Mouse (Mus musculus): ENCODE data around the gene Bcl6b. TPM values are rescaled to one million over a fixed set of nuclear protein-coding genes. Genes with fewer than 3 reads are reported as not detected.

The Bcl6b gene
- polyA plus RNA-seq, 1 experiment from 2014 or later: 4.4 TPM

GRCm38 (mm10) chr11:70259035-70259434 is 29.4 kb upstream of the Bcl6b start:
- no peak overlapping the region for H3K4me3 ChIP-seq (ENCODE audit: low read depth, low read length)
- WGBS: 79% methylated on average over 4 of the region's 4 CpGs
- no peak for ATAC-seq
- H3K27ac ChIP-seq (ENCODE audit: low read depth, low read length): no peak overlapping the region
- no peaks in the 10 kb centered on the region for H3K36me3 ChIP-seq (ENCODE audit: control insufficient read depth, insufficient read depth)
- TF ChIP-seq CTCF (IDR thresholded peaks at IDR 0.05; ENCODE audit: low read depth): no peak
- no peak overlapping the region for H3K9ac ChIP-seq (ENCODE audit: low read depth, low read length)
- H3K9me3 ChIP-seq (ENCODE audit: control insufficient read depth): no peaks in the 10 kb centered on the region
- no peaks in the 10 kb centered on the region for H3K4me1 ChIP-seq (replicated peaks; ENCODE audit: control insufficient read depth, insufficient read depth, low read length)
- H3K27me3 ChIP-seq (replicated peaks; ENCODE audit: control insufficient read depth, insufficient read depth, low read length): peaks cover 19% of the 10 kb centered on the region
- H3K4me2 ChIP-seq (replicated peaks; ENCODE audit: low read depth): no peak overlapping the region

DNA sequence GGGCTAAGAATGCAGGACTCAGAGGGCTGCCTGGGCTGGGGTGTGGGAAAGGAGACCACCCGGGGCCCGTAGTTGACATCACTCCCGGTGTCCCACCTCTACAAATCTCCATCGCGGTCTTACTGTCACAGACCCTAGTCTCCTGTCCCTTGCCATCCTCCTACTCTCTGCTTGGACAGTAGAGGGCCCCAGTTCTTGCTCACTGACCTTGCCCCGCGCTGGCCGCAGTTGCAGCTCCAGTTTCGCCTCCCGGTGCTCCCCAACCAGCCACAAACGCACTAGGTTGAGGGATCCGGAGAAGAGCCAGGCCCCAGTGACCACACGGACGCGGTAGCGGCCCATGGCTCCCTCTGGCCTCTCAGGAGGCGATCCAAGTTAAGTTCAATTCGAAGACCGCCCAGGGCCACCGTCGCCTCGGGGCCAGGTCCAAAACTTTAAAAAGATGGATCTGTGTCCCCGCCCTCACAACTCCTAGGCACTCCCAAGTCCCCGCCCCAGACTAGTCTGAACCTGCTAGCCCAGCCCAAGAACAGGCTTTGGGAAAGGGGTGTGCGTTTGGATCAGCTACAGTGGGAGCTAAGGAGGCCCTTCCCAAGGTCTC is 25.4 kb upstream of the Bcl6b start, which contains the start of gene Alox12:
Gene Alox12, minus strand, starts transcription at position 423 of the 601 bp plus-strand sequence.
- peaks cover 32% of the 10 kb centered on the region for H3K27me3 ChIP-seq (replicated peaks; ENCODE audit: control insufficient read depth, insufficient read depth, low read length)
- H3K9ac ChIP-seq (ENCODE audit: low read depth, low read length): no peak within 1 kb of the TSS
- H3K4me3 ChIP-seq (ENCODE audit: low read depth, low read length): peak within 1 kb of the TSS; percentile 27
- no peaks in the 10 kb centered on the region for H3K9me3 ChIP-seq (ENCODE audit: control insufficient read depth)
- H3K4me1 ChIP-seq (replicated peaks; ENCODE audit: control insufficient read depth, insufficient read depth, low read length): no peaks in the 10 kb centered on the region
- WGBS: 2% methylated on average over 25 of the region's 25 CpGs
- no peak; the same call in 1 of the 2 replicates for ATAC-seq
- peak within 1 kb of the TSS; percentile 55 for H3K4me2 ChIP-seq (replicated peaks; ENCODE audit: low read depth)
- H3K27ac ChIP-seq (ENCODE audit: low read depth, low read length): no peak within 1 kb of the TSS
- TF ChIP-seq CTCF (IDR thresholded peaks at IDR 0.05; ENCODE audit: low read depth): peak; percentile 63
- H3K36me3 ChIP-seq (ENCODE audit: control insufficient read depth, insufficient read depth): no peaks in the 10 kb centered on the region

DNA sequence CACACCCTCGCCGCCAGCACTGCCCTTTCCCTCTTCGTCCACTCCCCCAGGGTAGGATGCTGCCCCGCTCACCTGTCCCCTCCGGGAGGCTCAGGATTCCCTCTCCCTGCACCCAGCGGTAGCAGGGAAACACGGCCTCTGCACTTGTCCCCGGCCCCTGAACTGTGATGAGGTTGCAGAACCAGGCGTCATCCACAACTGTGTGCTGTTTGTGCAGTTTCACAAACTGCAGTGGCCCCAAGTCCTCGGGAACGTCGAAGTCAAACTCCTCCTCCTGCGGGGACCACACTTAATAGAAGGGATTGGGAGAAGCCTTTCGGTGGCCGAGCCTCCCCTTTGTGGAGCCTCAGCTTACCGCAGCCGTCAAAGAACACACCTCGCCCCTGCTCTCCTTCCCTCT is 24.7 kb upstream of the Bcl6b start:
- H3K4me2 ChIP-seq (replicated peaks; ENCODE audit: low read depth): peak overlapping the region; percentile 55
- no peaks in the 10 kb centered on the region for H3K9me3 ChIP-seq (ENCODE audit: control insufficient read depth)
- peaks cover 32% of the 10 kb centered on the region for H3K27me3 ChIP-seq (replicated peaks; ENCODE audit: control insufficient read depth, insufficient read depth, low read length)
- no peak overlapping the region for H3K27ac ChIP-seq (ENCODE audit: low read depth, low read length)
- H3K4me3 ChIP-seq (ENCODE audit: low read depth, low read length): peak overlapping the region; percentile 27
- H3K9ac ChIP-seq (ENCODE audit: low read depth, low read length): no peak overlapping the region
- no peak for TF ChIP-seq CTCF (IDR thresholded peaks at IDR 0.05; ENCODE audit: low read depth)
- no peaks in the 10 kb centered on the region for H3K36me3 ChIP-seq (ENCODE audit: control insufficient read depth, insufficient read depth)
- no peaks in the 10 kb centered on the region for H3K4me1 ChIP-seq (replicated peaks; ENCODE audit: control insufficient read depth, insufficient read depth, low read length)
- WGBS: 4% methylated on average over 18 of the region's 18 CpGs
- ATAC-seq: no peak

DNA sequence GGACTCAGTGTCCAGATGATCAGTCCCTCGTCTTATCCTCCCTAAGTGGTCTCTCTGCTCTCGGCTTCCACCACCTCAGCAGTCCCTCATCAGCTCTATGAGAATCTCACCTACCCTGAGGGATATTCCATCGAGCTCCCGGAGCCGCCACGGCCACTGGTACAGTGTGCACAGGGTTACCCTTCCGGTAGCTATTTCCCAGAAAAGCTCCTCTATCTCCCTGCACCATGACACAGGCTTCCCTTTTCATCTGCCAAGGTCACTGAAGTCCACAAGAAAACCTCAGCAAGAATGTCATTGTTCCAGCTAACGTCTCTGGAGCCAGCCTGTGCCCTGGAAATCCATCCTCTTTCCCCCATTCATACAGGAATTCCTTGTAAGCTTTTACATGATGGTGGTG is 22.3 kb upstream of the Bcl6b start:
- Histone ChIP-seq H3K4me2 (replicated peaks; ENCODE audit: low read depth) (no peak overlapping the region), H3K9me3 (ENCODE audit: control insufficient read depth) (no peaks in the 10 kb centered on the region), H3K4me1 (replicated peaks; ENCODE audit: control insufficient read depth, insufficient read depth, low read length) (no peaks in the 10 kb centered on the region), H3K36me3 (ENCODE audit: control insufficient read depth, insufficient read depth) (no peaks in the 10 kb centered on the region), H3K9ac (ENCODE audit: low read depth, low read length) (no peak overlapping the region), H3K27me3 (replicated peaks; ENCODE audit: control insufficient read depth, insufficient read depth, low read length) (peaks cover 32% of the 10 kb centered on the region), H3K4me3 (ENCODE audit: low read depth, low read length) (no peak overlapping the region), H3K27ac (ENCODE audit: low read depth, low read length) (no peak overlapping the region)
- WGBS: 78% methylated on average over 8 of the region's 8 CpGs
- no peak for TF ChIP-seq CTCF (IDR thresholded peaks at IDR 0.05; ENCODE audit: low read depth)
- no peak for ATAC-seq

GRCm38 (mm10) chr11:70250150-70250549 is 20.6 kb upstream of the Bcl6b start:
- WGBS: 65% methylated on average over 11 of the region's 11 CpGs
- H3K9me3 ChIP-seq (ENCODE audit: control insufficient read depth): no peaks in the 10 kb centered on the region

DNA sequence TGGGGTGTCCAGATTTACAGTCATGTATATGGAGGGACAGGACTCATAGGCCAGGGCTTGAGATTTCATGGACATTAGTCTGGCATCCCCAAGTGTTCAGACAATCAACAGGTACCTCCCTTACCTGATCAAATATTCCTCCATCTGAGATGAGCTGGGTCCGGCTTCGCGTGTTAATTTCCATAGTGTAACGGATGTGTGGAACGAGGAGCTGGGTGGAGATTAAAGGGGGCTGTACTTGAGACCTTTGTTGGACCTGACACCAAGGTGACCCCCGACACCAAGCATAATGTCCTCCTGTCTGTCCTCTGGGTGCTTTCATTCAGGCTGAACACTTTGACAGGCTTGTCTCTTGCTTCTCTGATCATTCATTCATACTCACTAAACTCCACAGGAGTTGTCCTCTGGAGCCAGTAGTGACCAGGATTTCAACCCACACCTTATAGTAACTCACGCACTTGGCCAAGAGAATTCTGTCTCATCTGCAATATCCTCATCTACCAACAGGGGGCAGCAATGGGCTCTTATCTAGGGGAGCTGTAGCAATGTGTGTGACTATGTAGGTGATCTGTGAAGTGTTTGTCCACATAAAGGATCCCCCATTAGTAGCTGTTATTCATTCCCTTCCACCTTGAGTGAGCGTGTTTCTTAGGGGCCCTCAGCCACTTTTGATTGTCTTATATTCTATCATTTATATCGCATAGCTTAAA is 17.7 kb upstream of the Bcl6b start:
- peak; percentile 90 for TF ChIP-seq CTCF (IDR thresholded peaks at IDR 0.05; ENCODE audit: low read depth)

More at GRCm38 (mm10) chr11:70250150-70250549, 20.6 kb upstream of the Bcl6b start:
- H3K27ac ChIP-seq (ENCODE audit: low read depth, low read length): no peak overlapping the region
- no peak overlapping the region for H3K9ac ChIP-seq (ENCODE audit: low read depth, low read length)
- TF ChIP-seq CTCF (IDR thresholded peaks at IDR 0.05; ENCODE audit: low read depth): no peak
- no peak for ATAC-seq
- H3K4me3 ChIP-seq (ENCODE audit: low read depth, low read length): no peak overlapping the region
- H3K36me3 ChIP-seq (ENCODE audit: control insufficient read depth, insufficient read depth): no peaks in the 10 kb centered on the region
- H3K4me1 ChIP-seq (replicated peaks; ENCODE audit: control insufficient read depth, insufficient read depth, low read length): no peaks in the 10 kb centered on the region
- H3K4me2 ChIP-seq (replicated peaks; ENCODE audit: low read depth): no peak overlapping the region
- H3K27me3 ChIP-seq (replicated peaks; ENCODE audit: control insufficient read depth, insufficient read depth, low read length): peaks cover 29% of the 10 kb centered on the region

More for the DNA sequence above, 17.7 kb upstream of the Bcl6b start:
- H3K27ac ChIP-seq (ENCODE audit: low read depth, low read length): no peak overlapping the region
- ATAC-seq: no peak
- H3K4me2 ChIP-seq (replicated peaks; ENCODE audit: low read depth): no peak overlapping the region
- no peak overlapping the region for H3K9ac ChIP-seq (ENCODE audit: low read depth, low read length)
- 46% methylated on average over 9 of the region's 9 CpGs for WGBS
- peaks cover 6% of the 10 kb centered on the region; the same call in 1 of the 2 replicates for H3K27me3 ChIP-seq (replicated peaks; ENCODE audit: control insufficient read depth, insufficient read depth, low read length)
- H3K4me1 ChIP-seq (replicated peaks; ENCODE audit: control insufficient read depth, insufficient read depth, low read length): no peaks in the 10 kb centered on the region
- H3K4me3 ChIP-seq (ENCODE audit: low read depth, low read length): no peak overlapping the region
- H3K36me3 ChIP-seq (ENCODE audit: control insufficient read depth, insufficient read depth): no peaks in the 10 kb centered on the region
- H3K9me3 ChIP-seq (ENCODE audit: control insufficient read depth): no peaks in the 10 kb centered on the region
